Mouse (Mus musculus) kidney, adult 11 months (tissue): Measurements from ENCODE around the gene Eml1.

Experiments used
- DNase-seq: peaks from one replicate; pipeline ENCODE4 v3.0.0; 2022

The Eml1 gene

GRCm38 (mm10) chr12:108374689-108375088 is 3.9 kb downstream of the Eml1 start:
- no peak for DNase-seq

DNA sequence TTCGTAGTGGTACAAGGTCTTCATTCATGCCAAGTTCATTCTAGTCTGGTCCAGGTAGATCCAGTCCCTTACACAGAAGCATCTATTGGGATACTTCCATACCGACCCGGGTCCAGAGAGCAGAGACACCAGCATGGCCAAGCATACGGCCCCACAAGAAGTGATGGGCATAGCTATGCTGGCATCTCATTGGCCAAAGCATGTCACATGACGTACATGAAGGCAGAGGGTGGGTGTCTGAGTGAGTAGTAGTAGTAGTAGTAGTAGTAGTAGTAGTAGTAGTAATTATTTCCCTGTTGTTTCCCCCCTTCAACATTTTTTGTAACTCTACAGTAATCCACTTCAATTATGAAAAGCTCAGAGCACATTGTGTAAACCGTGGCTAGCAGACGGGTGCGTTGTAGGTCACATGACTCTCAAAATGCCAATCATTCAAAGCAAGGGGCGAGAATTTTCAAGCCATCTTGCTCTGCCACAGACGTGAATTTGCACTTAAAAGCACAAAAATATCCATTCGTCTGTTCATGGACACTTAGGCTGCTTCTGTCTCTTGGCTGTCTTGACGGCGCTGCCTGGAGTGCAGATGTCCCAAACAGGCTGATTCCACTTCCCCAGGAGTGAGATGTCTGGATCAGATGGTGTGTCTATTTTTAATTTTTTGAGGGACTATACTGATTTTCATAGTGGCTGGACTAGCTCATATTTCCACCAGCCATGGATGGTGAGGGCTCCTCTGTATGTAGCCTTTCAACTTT is 7.8 kb downstream of the Eml1 start:
- no peak for DNase-seq

DNA sequence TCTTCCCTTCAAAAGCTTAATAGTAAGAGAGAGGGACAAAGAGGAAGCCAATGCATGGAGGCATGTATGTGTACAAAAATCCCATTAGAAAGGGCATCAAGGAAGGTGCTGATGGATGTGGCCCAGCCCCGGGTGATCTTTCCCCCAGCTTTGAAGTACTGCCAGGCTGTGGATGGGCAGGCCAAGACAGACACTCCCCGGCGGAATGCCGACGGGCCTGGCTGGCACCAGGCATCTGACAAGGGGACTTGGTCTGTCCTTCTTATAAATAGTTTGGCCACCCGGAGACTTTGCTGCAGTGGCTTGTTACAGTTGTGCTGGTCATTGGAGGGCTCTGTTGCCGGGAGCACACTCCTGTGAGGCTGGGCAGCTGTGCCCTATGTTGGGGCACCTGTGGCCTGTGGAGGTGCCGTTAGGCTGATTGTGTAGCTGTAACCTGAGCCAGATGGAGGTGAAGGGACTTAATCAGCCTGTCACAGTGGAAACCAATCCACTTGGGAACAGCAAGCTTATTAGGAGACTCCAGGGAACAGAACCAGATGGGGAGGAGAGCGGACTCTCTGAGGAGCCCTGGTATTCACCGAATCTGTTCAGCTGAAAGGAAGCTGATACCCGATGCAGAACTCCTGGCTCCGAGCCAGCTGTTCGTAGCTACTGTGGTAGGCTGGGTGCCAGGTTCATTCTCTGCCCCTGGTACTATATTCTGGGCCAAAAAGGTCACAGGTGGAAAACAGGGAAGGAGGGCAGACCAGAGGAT is 15.9 kb downstream of the Eml1 start:
- no peak for DNase-seq

- no peak for DNase-seq
Observed at GRCm38 (mm10) chr12:108389718-108390117, 19.0 kb downstream of the Eml1 start.

DNA sequence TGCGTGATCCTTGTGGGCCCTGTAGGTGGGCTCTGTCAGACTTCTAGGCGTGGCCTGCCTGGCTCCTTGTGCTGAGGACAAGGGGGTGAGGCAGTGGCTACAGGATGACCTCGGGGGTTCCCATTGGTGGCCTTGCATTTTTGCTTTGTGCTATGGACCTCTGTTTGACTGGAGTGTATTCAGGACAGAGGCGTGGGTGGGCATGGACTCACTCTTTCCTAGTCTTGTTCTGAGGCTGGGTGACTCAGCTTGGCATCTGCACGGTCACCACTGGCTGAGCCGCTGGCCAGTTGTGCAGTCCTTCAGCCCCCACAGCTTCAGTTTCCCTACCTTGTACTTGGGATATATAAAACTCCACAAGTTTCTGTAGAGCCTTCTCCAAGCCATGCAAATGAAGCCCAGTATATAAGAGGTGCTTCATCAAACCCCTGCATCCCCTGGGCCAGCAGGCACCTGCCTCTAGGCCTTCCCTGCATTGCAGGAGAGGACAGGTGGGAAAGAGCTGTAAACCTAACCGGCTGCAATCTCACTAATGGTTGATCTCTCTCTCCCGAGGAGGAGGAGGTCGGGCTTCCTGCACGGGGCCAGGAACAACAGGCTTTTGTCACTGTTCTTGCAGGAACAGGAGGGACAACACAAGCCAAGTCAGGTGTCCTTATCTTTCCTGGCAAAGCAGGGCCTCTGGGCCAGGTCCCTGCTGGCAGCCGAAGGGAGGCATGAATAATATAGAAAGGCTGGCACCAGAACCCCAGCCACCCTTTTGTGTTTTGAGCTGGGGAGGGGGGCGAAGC is 21.7 kb downstream of the Eml1 start:
- DNase-seq, result no peak

GRCm38 (mm10) chr12:108393082-108393481 is 22.3 kb downstream of the Eml1 start:
- DNase-seq, result no peak

- DNase-seq, result peak; percentile 84
Observed at GRCm38 (mm10) chr12:108393637-108394036, 22.9 kb downstream of the Eml1 start.

- DNase-seq, result no peak
Observed at GRCm38 (mm10) chr12:108394534-108395284, 24.0 kb downstream of the Eml1 start.

DNA sequence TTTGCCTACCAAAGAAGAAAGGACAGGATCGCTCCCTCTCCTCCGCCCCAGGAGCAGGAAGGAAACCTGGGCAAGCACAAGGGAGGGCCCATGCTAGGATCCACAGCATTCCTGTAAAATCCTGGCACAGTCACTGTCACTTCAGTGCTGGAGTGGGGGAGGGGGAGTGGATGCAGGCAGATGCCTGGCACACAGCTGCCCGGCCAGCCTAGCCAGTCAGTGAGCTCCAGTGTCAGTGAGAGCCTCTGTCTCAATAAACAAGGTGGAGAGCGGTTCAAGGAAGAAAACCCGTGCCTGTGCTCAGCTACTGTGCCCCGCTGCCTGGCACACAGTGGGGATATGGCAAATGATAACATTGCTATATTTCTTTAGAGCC is 24.5 kb downstream of the Eml1 start:
- DNase-seq, result no peak

- DNase-seq, result peak; percentile 72
Observed at GRCm38 (mm10) chr12:108396081-108396947, 25.6 kb downstream of the Eml1 start.

DNA sequence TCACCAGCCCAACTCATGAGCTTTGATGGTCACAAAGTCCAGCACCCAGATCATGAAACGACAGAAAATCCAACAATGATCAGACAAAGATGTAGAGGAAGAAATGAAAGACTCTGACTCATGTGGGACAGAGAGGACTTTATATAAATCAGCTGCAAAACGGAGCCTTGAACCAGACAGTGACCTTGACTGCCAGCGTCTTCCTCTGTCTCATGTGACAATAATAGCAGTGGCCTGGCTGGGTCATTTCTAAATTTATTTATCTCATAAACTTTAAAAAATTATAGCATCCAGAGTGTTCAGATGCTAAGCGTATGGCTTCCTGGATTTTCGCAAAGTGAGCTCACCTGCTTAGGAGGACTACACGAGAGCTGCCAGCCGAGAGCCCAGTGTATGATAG is 27.9 kb downstream of the Eml1 start:
- DNase-seq, result no peak

GRCm38 (mm10) chr12:108399191-108399590 is 28.4 kb downstream of the Eml1 start:
- DNase-seq, result no peak

DNA sequence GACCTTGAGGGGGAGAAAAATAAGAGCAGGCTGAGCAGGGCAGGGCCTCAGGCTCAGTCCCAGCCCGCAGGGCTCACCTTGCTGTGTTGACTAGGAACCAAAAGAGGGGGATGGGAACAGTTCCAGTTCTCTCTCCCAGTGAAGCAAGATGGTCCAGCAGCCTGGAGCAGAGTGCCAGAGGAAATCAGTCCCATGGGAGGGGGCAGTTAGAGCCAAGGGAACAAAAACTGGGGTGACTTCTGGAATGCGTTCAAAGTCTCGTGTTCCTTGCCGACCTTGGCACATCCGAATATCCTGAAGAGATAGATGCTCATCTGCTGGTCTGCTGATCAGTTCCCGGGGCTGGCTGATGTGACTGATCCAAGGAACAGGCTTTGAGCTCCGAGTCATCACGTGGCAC is 30.2 kb downstream of the Eml1 start:
- DNase-seq, result no peak

GRCm38 (mm10) chr12:108403957-108404356 is 33.2 kb downstream of the Eml1 start:
- DNase-seq, result peak; percentile 51

- DNase-seq, result no peak
Observed at GRCm38 (mm10) chr12:108409100-108409499, 38.3 kb downstream of the Eml1 start.

GRCm38 (mm10) chr12:108410416-108411208 is 39.9 kb downstream of the Eml1 start:
- no peak for DNase-seq

DNA sequence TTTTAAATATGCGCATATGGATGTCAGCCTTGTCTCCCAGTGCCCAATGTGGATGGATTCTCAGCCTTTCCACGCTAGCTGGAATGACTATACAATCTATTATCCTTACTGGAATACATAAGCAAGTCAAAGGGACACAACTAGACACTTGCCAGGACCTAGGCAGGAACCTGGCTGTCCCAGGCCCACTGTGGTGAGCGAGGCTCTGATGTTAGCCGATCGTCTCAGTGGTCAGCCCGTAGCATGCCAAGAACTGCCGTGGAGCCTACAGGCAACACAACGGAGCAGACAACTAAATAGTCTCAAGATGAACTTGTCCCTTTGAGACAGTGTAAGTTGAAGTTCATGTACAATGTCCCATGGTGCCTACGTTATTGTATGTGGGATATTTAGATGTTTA is 44.2 kb downstream of the Eml1 start:
- DNase-seq, result no peak

DNA sequence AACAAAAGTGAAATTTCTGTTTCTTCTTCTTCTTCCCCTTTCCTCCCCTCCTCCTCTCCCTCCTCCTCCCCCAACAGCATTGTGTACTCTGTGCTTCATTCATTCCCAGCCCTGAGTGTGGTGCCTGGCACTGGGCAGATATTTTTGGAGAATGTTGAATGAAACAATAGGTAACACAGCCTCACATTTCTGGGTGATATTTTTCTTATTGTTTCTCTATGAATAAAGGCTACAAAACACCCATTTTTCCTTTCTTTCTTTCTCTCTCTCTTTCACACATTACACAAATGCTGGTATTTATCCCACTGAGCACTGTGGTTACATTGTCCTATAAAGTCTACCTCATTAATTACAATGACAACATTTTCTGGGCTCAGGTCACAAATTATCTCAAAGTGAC is 48.8 kb downstream of the Eml1 start:
- no peak for DNase-seq

- DNase-seq, result no peak
Observed at GRCm38 (mm10) chr12:108421477-108421876, 50.7 kb downstream of the Eml1 start.

- DNase-seq, result no peak
Observed at GRCm38 (mm10) chr12:108422495-108422857, 51.7 kb downstream of the Eml1 start.
